Mouse (Mus musculus) C2C12 (cell line): Measurements from ENCODE around the gene Paqr3. TPM values are rescaled to one million over a fixed set of nuclear protein-coding genes. Genes with fewer than 3 reads are reported as not detected.

Source experiments
- H3K27me3 ChIP-seq: one replicate; pipeline ENCODE4 v1.6.1; 2011; ENCODE audit not compliant: control insufficient read depth, insufficient read depth, insufficient read length
- H3K36me3 ChIP-seq: one replicate; pipeline ENCODE4 v1.6.1; 2011; ENCODE audit not compliant: control insufficient read depth, insufficient read depth
- H3K4me3 ChIP-seq: one replicate; pipeline ENCODE4 v1.5.1; 2011; ENCODE audit warnings: mild to moderate bottlenecking, control low read depth; ENCODE audit not compliant: poor library complexity, insufficient read depth, severe bottlenecking
- H3K79me2 ChIP-seq: one replicate; pipeline ENCODE4 v1.6.1; 2011; ENCODE audit not compliant: control insufficient read depth, insufficient read depth
- H3K79me3 ChIP-seq: one replicate; pipeline ENCODE4 v1.6.1; 2011; ENCODE audit warnings: low read depth, control low read depth
- H3ac ChIP-seq: one replicate; pipeline ENCODE3; 2011; ENCODE audit warnings: low read depth; ENCODE audit not compliant: control insufficient read depth, insufficient read length
- CEBPB ChIP-seq: IDR thresholded peaks from one replicate; pipeline ENCODE4 v1.6.1; 2011; ENCODE audit warnings: low read depth, mild to moderate bottlenecking, control low read depth, moderate library complexity
- CTCF ChIP-seq: IDR thresholded peaks from one replicate; pipeline ENCODE4 v1.5.1; 2011; ENCODE audit not compliant: control insufficient read depth, insufficient read depth, insufficient read length
- FOSL1 ChIP-seq: IDR thresholded peaks from one replicate; pipeline ENCODE4 v1.8.0; 2011; ENCODE audit warnings: mild to moderate bottlenecking, low read length; ENCODE audit not compliant: poor library complexity, insufficient read depth, severe bottlenecking
- MAX ChIP-seq: IDR thresholded peaks from one replicate; pipeline ENCODE4 v1.6.1; 2011; ENCODE audit warnings: mild to moderate bottlenecking, control low read depth
- MYOD1 ChIP-seq: IDR thresholded peaks from one replicate; pipeline ENCODE4 v1.6.1; 2011; ENCODE audit warnings: low read depth; ENCODE audit not compliant: control insufficient read depth, insufficient read length
- MYOG ChIP-seq: IDR thresholded peaks from one replicate; pipeline ENCODE4 v1.6.1; 2011; ENCODE audit not compliant: control insufficient read depth, insufficient read length; ENCODE audit errors: extremely low read depth
- USF1 ChIP-seq: IDR thresholded peaks from one replicate; pipeline ENCODE4 v1.6.1; 2011; ENCODE audit warnings: low read depth, mild to moderate bottlenecking, control low read depth, moderate library complexity
- polyA plus RNA-seq: library from polyadenylated mRNA; unstranded; fragments of >200 nt; fragmentation: generic; extraction: Trizol; gene quantifications from one replicate; pipeline ENCODE4 v1.2.1, GENCODE M21; 2012; ENCODE audit warnings: missing spikeins

Gene Paqr3
- polyA plus RNA-seq, 1 experiment = 3.6 TPM

- Histone ChIP-seq H3K27me3 (no peaks in the 10 kb centered on the region), H3K79me2 (no peaks in the 10 kb centered on the region), H3K36me3 (peaks cover 11% of the 10 kb centered on the region), H3K79me3 (no peaks in the 10 kb centered on the region), H3K4me3 (no peak overlapping the region), H3ac (no peak overlapping the region)
- no peak for TF ChIP-seq MYOD1
- TF ChIP-seq CEBPB = no peak
- no peak for TF ChIP-seq FOSL1
- TF ChIP-seq CTCF = no peak
- TF ChIP-seq MAX = no peak
- TF ChIP-seq MYOG = no peak
- no peak for TF ChIP-seq USF1
These were observed 21.2 kb downstream of the Paqr3 start for GRCm38 (mm10) chr5:97090034-97090784.

DNA sequence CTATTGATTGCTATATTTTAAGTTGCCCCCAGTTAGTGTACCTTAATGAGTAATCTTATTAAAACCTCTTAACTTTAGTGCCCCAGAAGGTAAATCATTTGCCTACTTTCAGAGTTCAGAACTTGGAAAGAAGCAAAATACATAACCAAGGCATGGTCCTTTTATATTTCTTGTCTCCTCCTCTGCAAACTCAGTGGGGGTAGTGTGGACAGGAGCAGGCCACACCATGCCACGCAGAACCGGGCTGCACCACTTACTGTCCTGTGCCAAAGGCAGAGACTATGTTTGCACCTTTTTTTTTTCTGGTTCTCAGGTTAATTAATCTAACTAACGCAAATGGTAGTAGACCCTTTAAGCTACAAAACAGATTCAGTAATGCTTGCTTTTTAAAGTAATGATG lies 22.0 kb downstream of the Paqr3 start:
- H3K27me3 ChIP-seq = no peaks in the 10 kb centered on the region
- no peak overlapping the region for H3K4me3 ChIP-seq
- H3K79me2 ChIP-seq = no peaks in the 10 kb centered on the region
- no peaks in the 10 kb centered on the region for H3K79me3 ChIP-seq
- no peak overlapping the region for H3ac ChIP-seq
- peaks cover 11% of the 10 kb centered on the region for H3K36me3 ChIP-seq
- TF ChIP-seq MAX = no peak
- no peak for TF ChIP-seq USF1
- no peak for TF ChIP-seq MYOG
- no peak for TF ChIP-seq FOSL1
- no peak for TF ChIP-seq CEBPB
- TF ChIP-seq CTCF = no peak
- TF ChIP-seq MYOD1 = no peak

DNA sequence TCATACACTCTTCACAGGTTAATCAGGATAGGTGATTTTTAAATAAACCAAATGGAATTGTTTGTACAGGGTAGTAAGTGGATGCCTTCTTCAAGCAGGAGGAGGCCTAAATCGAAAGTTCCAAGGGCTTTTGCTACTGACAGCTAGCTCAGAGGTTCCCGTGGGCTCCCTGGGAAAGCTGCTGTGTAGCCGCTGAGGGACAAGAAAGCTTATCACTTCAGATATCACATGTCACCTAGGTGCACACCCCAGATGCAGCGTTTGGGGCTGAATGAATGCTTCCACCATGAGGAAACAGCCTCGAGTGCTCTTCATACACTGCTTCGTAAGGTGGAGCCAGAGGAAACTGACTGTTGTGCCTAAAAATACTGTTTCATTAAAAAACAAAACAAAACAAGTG lies 23.2 kb downstream of the Paqr3 start:
- H3K36me3 ChIP-seq = peaks cover 11% of the 10 kb centered on the region
- no peak overlapping the region for H3K4me3 ChIP-seq
- no peaks in the 10 kb centered on the region for H3K27me3 ChIP-seq
- H3K79me2 ChIP-seq = no peaks in the 10 kb centered on the region
- no peaks in the 10 kb centered on the region for H3K79me3 ChIP-seq
- TF ChIP-seq CTCF = no peak
- TF ChIP-seq MYOD1 = no peak
- TF ChIP-seq USF1 = no peak
- no peak for TF ChIP-seq CEBPB
- no peak for TF ChIP-seq FOSL1
- TF ChIP-seq MYOG = no peak
- TF ChIP-seq MAX = no peak
- H3ac ChIP-seq = no peak overlapping the region

DNA sequence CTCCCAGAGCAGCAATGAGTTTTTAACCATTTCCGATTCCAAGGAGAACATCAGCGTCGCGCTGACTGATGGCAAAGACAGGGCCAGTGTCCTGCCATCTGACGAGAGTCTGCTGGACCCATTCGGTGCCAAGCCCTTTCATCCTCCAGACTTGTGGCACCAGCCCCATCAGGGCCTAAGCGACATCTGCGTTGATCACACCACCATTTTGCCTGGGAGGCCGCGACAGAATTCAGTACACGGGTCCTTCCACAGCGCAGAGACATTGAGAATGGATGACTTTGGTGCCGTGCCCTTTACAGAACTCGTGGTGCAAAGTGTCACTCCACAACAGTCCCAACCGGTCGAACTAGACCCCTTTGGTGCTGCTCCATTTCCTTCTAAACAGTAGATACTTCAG lies 23.6 kb downstream of the Paqr3 start:
- peaks cover 11% of the 10 kb centered on the region for H3K36me3 ChIP-seq
- no peaks in the 10 kb centered on the region for H3K27me3 ChIP-seq
- no peak for TF ChIP-seq CTCF
- no peak for TF ChIP-seq MAX
- TF ChIP-seq CEBPB = no peak
- no peak for TF ChIP-seq MYOG
- no peak for TF ChIP-seq FOSL1
- no peak for TF ChIP-seq MYOD1
- no peak for TF ChIP-seq USF1
- no peaks in the 10 kb centered on the region for H3K79me3 ChIP-seq
- H3K4me3 ChIP-seq = no peak overlapping the region
- H3K79me2 ChIP-seq = no peaks in the 10 kb centered on the region
- no peak overlapping the region for H3ac ChIP-seq

GRCm38 (mm10) chr5:97087030-97087630 lies 24.3 kb downstream of the Paqr3 start:
- Histone ChIP-seq H3K79me2 (no peaks in the 10 kb centered on the region), H3K36me3 (peaks cover 11% of the 10 kb centered on the region), H3K27me3 (no peaks in the 10 kb centered on the region), H3K4me3 (no peak overlapping the region), H3ac (no peak overlapping the region), H3K79me3 (no peaks in the 10 kb centered on the region)
- TF ChIP-seq FOSL1 (no peak), CEBPB (no peak), CTCF (no peak), MYOG (no peak), USF1 (no peak), MYOD1 (no peak), MAX (no peak)
